Mouse (Mus musculus) heart, embryonic 11.5 days (tissue): ENCODE measurements around the gene Neu2. TPM values are rescaled to one million over a fixed set of nuclear protein-coding genes. Genes with fewer than 3 reads are reported as not detected.
A peak's percentile ranks its signal among the peaks of the same experiment; 100 is the strongest.

Source experiments
- ATAC-seq: fragments of 200-750 bp; cut with Nextera tagmentation; replicated peaks from 2 replicates; pipeline ENCODE4 v1.8.0; 2017; ENCODE audit warnings: moderate library complexity; ENCODE audit not compliant: insufficient number of reproducible peaks, low FRiP score, low TSS enrichment
- H3K27ac ChIP-seq: fragments of 300-500 bp; sonication (generic); 2 replicates; pipeline ENCODE4 v1.5.1; 2014; ENCODE audit warnings: mild to moderate bottlenecking, low read depth, low read length
- H3K27me3 ChIP-seq: fragments of 300-500 bp; sonication (generic); 2 replicates; pipeline ENCODE4 v1.6.1; 2014; ENCODE audit warnings: mild to moderate bottlenecking, low read length, mixed read lengths; ENCODE audit not compliant: control insufficient read depth, insufficient read depth
- H3K36me3 ChIP-seq: fragments of 300-500 bp; sonication (generic); 2 replicates; pipeline ENCODE4 v1.6.1; 2014; ENCODE audit warnings: mild to moderate bottlenecking, low read length, moderate library complexity, mixed read lengths; ENCODE audit not compliant: control insufficient read depth, insufficient read depth
- H3K4me1 ChIP-seq: fragments of 300-500 bp; sonication (generic); 2 replicates; pipeline ENCODE4 v1.6.1; 2014; ENCODE audit warnings: low read length; ENCODE audit not compliant: control insufficient read depth, insufficient read depth
- H3K4me2 ChIP-seq: fragments of 300-500 bp; sonication (generic); 2 replicates; pipeline ENCODE4 v1.6.1; 2014; ENCODE audit warnings: mild to moderate bottlenecking, moderate library complexity
- H3K4me3 ChIP-seq: fragments of 300-500 bp; sonication (generic); 2 replicates; pipeline ENCODE4 v1.5.1; 2014; ENCODE audit warnings: low read depth, low read length
- H3K9ac ChIP-seq: fragments of 300-500 bp; sonication (generic); 2 replicates; pipeline ENCODE4 v1.6.1; 2014; ENCODE audit warnings: mild to moderate bottlenecking, low read depth, low read length, moderate library complexity
- H3K9me3 ChIP-seq: fragments of 300-500 bp; sonication (generic); replicated peaks from 2 replicates; pipeline ENCODE4 v1.6.1; 2016; ENCODE audit warnings: low read length; ENCODE audit not compliant: control insufficient read depth
- WGBS: fragments of 180-500 bp; shearing (Covaris S2); extraction: QIAGEN DNeasy Blood & Tissue Kit; methylation state at CpG from one replicate; pipeline ENCODE4 v1.1.7; 2014; ENCODE audit not compliant: insufficient replicate concordance; 5-methylcytosine and 5-hydroxymethylcytosine counted together
- polyA plus RNA-seq: library from polyadenylated mRNA; unstranded; fragments of >200 nt; fragmentation: Nextera tagmentation; extraction: Ambion mirVana; gene quantifications from 2 replicates; pipeline ENCODE4 v1.2.1, GENCODE M21; 2014

Neu2 gene
- polyA plus RNA-seq, 1 experiment from 2014 or later, result not detected

GRCm38 (mm10) chr1:87607385-87608091, 97.8 kb downstream of the Neu2 start:
- H3K9ac ChIP-seq, result no peak overlapping the region
- no peaks in the 10 kb centered on the region for H3K9me3 ChIP-seq
- 71% methylated on average over 21 of the region's 21 CpGs for WGBS
- no peak overlapping the region for H3K27ac ChIP-seq
- H3K4me1 ChIP-seq, result no peaks in the 10 kb centered on the region
- no peak for ATAC-seq
- H3K27me3 ChIP-seq, result peaks cover 2% of the 10 kb centered on the region; the same call in 1 of the 2 replicates
- no peak overlapping the region for H3K4me3 ChIP-seq
- no peaks in the 10 kb centered on the region for H3K36me3 ChIP-seq
- no peak overlapping the region for H3K4me2 ChIP-seq

GRCm38 (mm10) chr1:87608416-87609046, 98.8 kb downstream of the Neu2 start:
- 34% methylated on average over 7 of the region's 7 CpGs for WGBS
- H3K9ac ChIP-seq, result no peak overlapping the region
- H3K4me3 ChIP-seq, result no peak overlapping the region
- no peak for ATAC-seq
- H3K9me3 ChIP-seq, result no peaks in the 10 kb centered on the region
- no peak overlapping the region for H3K27ac ChIP-seq
- H3K36me3 ChIP-seq, result no peaks in the 10 kb centered on the region
- no peaks in the 10 kb centered on the region for H3K4me1 ChIP-seq
- no peak overlapping the region for H3K4me2 ChIP-seq
- H3K27me3 ChIP-seq, result peaks cover 2% of the 10 kb centered on the region; the same call in 1 of the 2 replicates

DNA sequence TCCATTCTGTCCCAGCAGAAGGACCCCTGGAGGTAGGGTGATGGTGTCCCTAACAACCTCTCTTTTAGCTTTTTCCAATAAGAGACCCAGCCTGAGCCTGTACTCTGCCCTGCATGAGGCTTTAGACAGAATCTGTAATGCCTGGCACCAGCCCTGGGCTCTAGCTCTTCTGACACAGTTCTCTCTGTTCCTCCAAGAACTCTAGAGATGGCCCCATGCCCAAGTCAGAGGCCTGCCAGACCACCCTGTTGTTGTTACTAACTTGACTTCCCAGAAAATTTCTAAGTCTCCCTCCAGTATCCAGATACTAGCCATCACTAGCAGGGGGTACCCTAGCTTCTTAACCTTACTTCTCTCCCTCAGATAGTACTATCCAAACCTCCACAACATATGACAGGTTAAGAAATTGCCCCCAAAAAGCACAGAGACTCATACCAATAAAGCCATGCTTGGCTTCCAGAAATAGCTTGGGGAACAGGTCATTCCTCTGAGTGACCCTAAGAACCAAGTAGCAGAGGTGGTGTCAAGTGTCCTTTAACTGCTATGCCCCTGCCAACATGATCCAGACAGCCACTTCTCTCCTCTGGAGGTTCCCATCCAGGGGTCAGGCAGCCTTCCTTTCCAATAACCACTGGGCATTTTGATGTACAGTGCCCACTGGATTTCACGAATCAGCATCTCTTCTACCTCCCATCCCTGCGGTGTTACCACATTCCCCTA, 105.0 kb downstream of the Neu2 start:
- Histone ChIP-seq H3K4me2 (no peak overlapping the region), H3K27me3 (no peaks in the 10 kb centered on the region), H3K4me1 (no peaks in the 10 kb centered on the region), H3K9me3 (no peaks in the 10 kb centered on the region), H3K9ac (no peak overlapping the region), H3K4me3 (no peak overlapping the region), H3K27ac (no peak overlapping the region), H3K36me3 (no peaks in the 10 kb centered on the region)
- 80% methylated on average over 2 of the region's 2 CpGs for WGBS
- ATAC-seq, result no peak

DNA sequence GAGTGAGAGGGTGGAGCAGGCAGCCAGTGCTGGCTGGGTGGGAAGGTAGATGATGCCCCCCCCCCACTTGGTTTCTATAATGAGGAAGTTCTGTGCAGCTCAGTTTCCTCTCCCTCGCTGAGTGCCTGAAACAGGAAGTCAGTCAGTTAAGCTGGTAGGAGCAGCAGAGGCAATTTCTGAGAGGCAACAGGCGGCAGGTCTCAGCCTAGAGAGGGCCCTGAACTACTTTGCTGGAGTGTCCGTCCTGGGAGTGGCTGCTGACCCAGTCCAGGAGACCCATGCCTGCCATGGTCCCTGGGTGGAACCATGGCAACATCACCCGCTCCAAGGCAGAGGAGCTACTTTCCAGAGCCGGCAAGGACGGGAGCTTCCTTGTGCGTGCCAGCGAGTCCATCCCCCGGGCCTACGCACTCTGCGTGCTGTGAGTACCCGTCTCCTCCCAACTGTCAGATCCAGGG, 110.6 kb downstream of the Neu2 start, which contains the start of gene Inpp5d:
TSS of gene Inpp5d (plus strand) at position 102 of the 458 bp plus-strand sequence.
- Histone ChIP-seq H3K4me2 (peak within 1 kb of the TSS; percentile 48), H3K9ac (peak within 1 kb of the TSS; percentile 2; the same call in 1 of the 2 replicates), H3K4me3 (peak within 1 kb of the TSS; percentile 29), H3K36me3 (no peaks in the 10 kb centered on the region), H3K27me3 (no peaks in the 10 kb centered on the region), H3K9me3 (no peaks in the 10 kb centered on the region), H3K27ac (peak within 1 kb of the TSS; percentile 0), H3K4me1 (peaks cover 3% of the 10 kb centered on the region; the same call in 1 of the 2 replicates)
- WGBS, result 76% methylated on average over 12 of the region's 12 CpGs
- ATAC-seq, result no peak; the same call in 1 of the 2 replicates

DNA sequence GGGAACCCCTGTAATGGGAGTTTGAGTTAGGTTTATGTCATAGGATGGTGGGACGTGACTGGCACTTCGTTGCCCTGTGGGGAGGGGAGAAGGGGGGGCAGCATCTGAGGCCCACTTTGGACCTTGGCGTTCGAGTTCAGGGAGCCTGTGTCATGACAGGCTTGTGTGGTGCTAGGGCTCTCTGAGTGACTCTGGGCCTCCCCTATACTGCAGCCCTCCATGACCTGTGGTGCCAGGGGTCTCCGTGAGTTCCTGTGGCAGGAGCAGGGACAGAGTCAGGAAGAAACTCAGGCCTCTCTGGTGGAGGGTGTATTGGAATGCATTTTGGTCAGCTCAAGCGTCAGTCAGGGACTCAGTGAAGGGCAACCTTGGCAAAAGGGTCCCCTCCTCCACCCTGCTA, 111.0 kb downstream of the Neu2 start:
- peak overlapping the region; percentile 29 for H3K4me3 ChIP-seq
- WGBS, result 64% methylated on average over 6 of the region's 6 CpGs
- no peaks in the 10 kb centered on the region for H3K9me3 ChIP-seq
- H3K9ac ChIP-seq, result peak overlapping the region; percentile 2; the same call in 1 of the 2 replicates
- 0 out of 2 replicates have a peak overlapping the region, but pooled peaks have one; percentile 0 for H3K27ac ChIP-seq
- no peaks in the 10 kb centered on the region for H3K36me3 ChIP-seq
- H3K27me3 ChIP-seq, result no peaks in the 10 kb centered on the region
- 0 out of 2 replicates have a peak, but pooled peaks have one; percentile 31 for ATAC-seq
- peak overlapping the region; percentile 48 for H3K4me2 ChIP-seq
- H3K4me1 ChIP-seq, result peaks cover 3% of the 10 kb centered on the region; the same call in 1 of the 2 replicates

- Histone ChIP-seq H3K9ac (peak overlapping the region; percentile 2; the same call in 1 of the 2 replicates), H3K9me3 (no peaks in the 10 kb centered on the region), H3K4me3 (no peak overlapping the region), H3K4me2 (peak overlapping the region; percentile 48), H3K4me1 (peaks cover 3% of the 10 kb centered on the region; the same call in 1 of the 2 replicates), H3K27me3 (no peaks in the 10 kb centered on the region), H3K36me3 (no peaks in the 10 kb centered on the region), H3K27ac (no peak overlapping the region)
- WGBS, result 67% methylated on average over 9 of the region's 9 CpGs
- no peak for ATAC-seq
These were observed 111.6 kb downstream of the Neu2 start for GRCm38 (mm10) chr1:87621146-87621857.

DNA sequence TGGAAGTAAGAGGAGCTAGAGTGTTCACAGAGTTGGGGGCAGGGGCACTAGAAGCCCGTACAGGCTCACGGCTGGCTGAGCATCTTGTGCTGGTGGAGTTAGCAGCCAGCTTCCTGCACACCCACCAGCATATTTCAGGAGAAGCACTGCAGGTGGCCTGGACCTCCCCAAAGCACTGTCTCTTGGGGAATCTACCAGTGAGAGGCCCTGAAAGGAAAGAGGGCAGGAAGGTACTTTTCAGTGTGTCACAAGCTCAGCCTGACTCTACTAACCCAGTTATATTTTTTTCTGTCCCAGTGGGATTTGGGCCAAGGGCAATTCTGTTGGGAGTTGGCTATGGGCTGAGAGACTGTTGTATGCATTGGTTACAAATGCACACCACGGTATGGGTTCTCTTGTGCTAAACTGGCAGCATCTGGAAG, 112.2 kb downstream of the Neu2 start:
- Histone ChIP-seq H3K9ac (no peak overlapping the region), H3K9me3 (no peaks in the 10 kb centered on the region), H3K4me1 (peaks cover 7% of the 10 kb centered on the region), H3K27ac (no peak overlapping the region), H3K36me3 (no peaks in the 10 kb centered on the region), H3K27me3 (no peaks in the 10 kb centered on the region), H3K4me2 (peak overlapping the region; percentile 48; the same call in 1 of the 2 replicates), H3K4me3 (no peak overlapping the region)
- WGBS, result 69% methylated on average over 3 of the region's 3 CpGs
- no peak for ATAC-seq
